ENCODE assay signal across 8 mouse cellular contexts in genomic region chr9:55208458-55208789, GRCm38 (mm10). TPM values are rescaled to one million over a fixed set of nuclear protein-coding genes. Genes with fewer than 3 reads are reported as not detected.
A peak's percentile ranks its signal among the peaks of the same experiment; 100 is the strongest.
DNase-seq lines count a peak whose midpoint lies in the region; ATAC-seq and TF ChIP-seq lines count a peak whose summit lies in the region.

No protein-coding gene starts in this region.

- in situ Hi-C loops in CH12.LX (cut with MboI; ENCODE audit: low pct_ligation_motif_present, low pct_unique_long_range_greater_than_20kb, low sequenced_read_pairs) = no loop called here

- no peak for TF ChIP-seq CTCF in CH12.LX (conservative IDR thresholded peaks at IDR 0.05 in 1 of 2, IDR thresholded peaks at IDR 0.05 in 1 of 2; ENCODE audit: low read depth in 2 of 2, low read length in 2 of 2)

- TF ChIP-seq EP300 in CH12.LX (IDR thresholded peaks at IDR 0.05; ENCODE audit: low read length) = no peak

- TF ChIP-seq RAD21 in CH12.LX (IDR thresholded peaks at IDR 0.05; ENCODE audit: low read depth, low read length) = no peak

- H3K4me2 ChIP-seq in CH12.LX (ENCODE audit: insufficient read depth, low read depth, poor library complexity, severe bottlenecking) = peak overlapping the region; percentile 73
- peak overlapping the region; percentile 86 for H3K4me2 ChIP-seq in forebrain, embryonic 13.5 days
- peak overlapping the region; percentile 70 for H3K4me2 ChIP-seq in liver, embryonic 16.5 days (ENCODE audit: low read depth, low read length)

- DNase-seq in heart, embryonic 10.5 days (ENCODE audit: low spot score) = no peak
- no peak for DNase-seq in heart, postnatal 14 days
- no peak for DNase-seq in CH12.LX (ENCODE audit: extremely low read depth)
- DNase-seq in embryo, embryonic 11 days = no peak
- no peak for DNase-seq in gastrocnemius, postnatal 14 days
- no peak for DNase-seq in adrenal gland, postnatal 25 days

- 3% methylated on average over 2 of the region's 2 CpGs for WGBS in heart, embryonic 10.5 days
- 0% methylated on average over 2 of the region's 2 CpGs for WGBS in forebrain, embryonic 13.5 days
- 3% methylated on average over 2 of the region's 2 CpGs for WGBS in liver, embryonic 16.5 days (ENCODE audit: insufficient replicate concordance)

- H3K27me3 ChIP-seq in heart, embryonic 10.5 days (ENCODE audit: insufficient read depth, poor library complexity, severe bottlenecking) = no peaks in the 10 kb centered on the region
- no peaks in the 10 kb centered on the region for H3K27me3 ChIP-seq in CH12.LX (replicated peaks)
- H3K27me3 ChIP-seq in forebrain, embryonic 13.5 days = no peaks in the 10 kb centered on the region
- no peaks in the 10 kb centered on the region for H3K27me3 ChIP-seq in liver, embryonic 16.5 days (ENCODE audit: control insufficient read depth, insufficient read depth, low read depth, low read length)

- H3K79me2 ChIP-seq in CH12.LX (replicated peaks; ENCODE audit: control insufficient read depth, extremely low read depth, insufficient read depth, poor library complexity, severe bottlenecking) = peaks cover 8% of the 10 kb centered on the region

- peak overlapping the region; percentile 95 for H3K27ac ChIP-seq in heart, embryonic 10.5 days
- 0 out of 2 replicates have a peak overlapping the region, but pooled peaks have one; percentile 8 for H3K27ac ChIP-seq in CH12.LX (ENCODE audit: insufficient read depth, low read depth)
- peak overlapping the region; percentile 85 for H3K27ac ChIP-seq in forebrain, embryonic 13.5 days
- peak overlapping the region; percentile 84; the same call in 1 of the 2 replicates for H3K27ac ChIP-seq in liver, embryonic 16.5 days (ENCODE audit: low read length)

- H3K9me3 ChIP-seq in heart, embryonic 10.5 days = no peaks in the 10 kb centered on the region
- H3K9me3 ChIP-seq in CH12.LX (replicated peaks; ENCODE audit: low read length) = no peaks in the 10 kb centered on the region
- H3K9me3 ChIP-seq in forebrain, embryonic 13.5 days (replicated peaks) = no peaks in the 10 kb centered on the region
- no peaks in the 10 kb centered on the region for H3K9me3 ChIP-seq in liver, embryonic 16.5 days (replicated peaks; ENCODE audit: control insufficient read depth, low read length)

- H3K36me3 ChIP-seq in heart, embryonic 10.5 days = peaks cover 20% of the 10 kb centered on the region
- peaks cover 8 to 41% of the 10 kb centered on the region in 2 experiments for H3K36me3 ChIP-seq in CH12.LX (replicated peaks in 1 of 2; ENCODE audit: control insufficient read depth in 1 of 2, insufficient read depth in 1 of 2, low read length in 1 of 2)
- peaks cover 12% of the 10 kb centered on the region for H3K36me3 ChIP-seq in forebrain, embryonic 13.5 days (ENCODE audit: poor library complexity, severe bottlenecking)
- no peaks in the 10 kb centered on the region for H3K36me3 ChIP-seq in liver, embryonic 16.5 days (ENCODE audit: control insufficient read depth, insufficient read depth)

- H3K4me3 ChIP-seq in heart, embryonic 10.5 days = peak overlapping the region; percentile 84
- H3K4me3 ChIP-seq in CH12.LX (replicated peaks in 1 of 3; ENCODE audit: low read depth in 2 of 3, low read length in 2 of 3, poor library complexity in 1 of 3) = peak overlapping the region; percentile 86 to 93 (median 91)
- peak overlapping the region; percentile 82 for H3K4me3 ChIP-seq in forebrain, embryonic 13.5 days
- peak overlapping the region; percentile 86 for H3K4me3 ChIP-seq in liver, embryonic 16.5 days (ENCODE audit: low read depth, low read length)

- ATAC-seq in forebrain, embryonic 13.5 days = peak; percentile 48
- no peak for ATAC-seq in liver, embryonic 16.5 days (ENCODE audit: low read depth)

- intact Hi-C loops in heart, postnatal 14 days (cut with DNase I) = loop anchor here (5.0 kb wide), 1 partner anchor 56 kb away; no protein-coding TSS in a partner anchor
- intact Hi-C loops in gastrocnemius, postnatal 14 days (cut with DNase I; ENCODE audit: low total_unique reads) = no loop called here

- dilution Hi-C loops in CH12.LX (cut with MboI; ENCODE audit: extremely low pct_ligation_motif_present, extremely low pct_unique_long_range_greater_than_20kb, low sequenced_read_pairs) = no loop called here

- H3K4me1 ChIP-seq in heart, embryonic 10.5 days = peaks cover 35% of the 10 kb centered on the region
- peaks cover 3 to 28% of the 10 kb centered on the region in 2 experiments; a peak in 3 of 4 replicates for H3K4me1 ChIP-seq in CH12.LX (ENCODE audit: control insufficient read depth in 1 of 2, insufficient read depth in 2 of 2)
- peaks cover 28% of the 10 kb centered on the region for H3K4me1 ChIP-seq in forebrain, embryonic 13.5 days
- H3K4me1 ChIP-seq in liver, embryonic 16.5 days (ENCODE audit: control insufficient read depth, low read depth, low read length) = peaks cover 14% of the 10 kb centered on the region

- peak overlapping the region; percentile 55 for H3K9ac ChIP-seq in CH12.LX (ENCODE audit: insufficient read depth, low read depth)
- H3K9ac ChIP-seq in forebrain, embryonic 13.5 days = peak overlapping the region; percentile 91
- H3K9ac ChIP-seq in liver, embryonic 16.5 days (ENCODE audit: low read depth, low read length) = peak overlapping the region; percentile 76

- TF ChIP-seq POLR2A in CH12.LX (IDR thresholded peaks at IDR 0.05; ENCODE audit: low read depth, low read length) = no peak

TF ChIP-seq in CH12.LX, 34 proteins besides CTCF, POLR2A, EP300 and RAD21:
- TF ChIP-seq JUND (conservative IDR thresholded peaks at IDR 0.05; ENCODE audit: low read depth, low read length) (no peak), MYC (IDR thresholded peaks at IDR 0.05; ENCODE audit: low read depth, low read length) (peak; percentile 61; the same call in 1 of the 2 replicates)

RNA-seq across cellular contexts. Expression of gene Fbxo22, which starts 0.3 kb away (rescaled TPM):
- polyA plus RNA-seq in heart, embryonic 10.5 days (2016; fragmentation: Nextera tagmentation; extraction: Ambion mirVana) = 69.3 and 70.6 TPM in 2 replicates
- total RNA-seq in heart, postnatal 14 days (2021) = 10 to 100 TPM; 30.8 to 32.9 TPM
- total RNA-seq in CH12.LX (2012; rRNA removed) (21.4 and 29.5 TPM in 2 replicates), CH12.LX (2014; rRNA removed) (38.5 and 44.9 TPM in 2 replicates)
- polyA plus RNA-seq in CH12.LX (2012; ENCODE audit: insufficient read length, low read depth) = 41.8 and 42.1 TPM in 2 replicates
- polyA plus RNA-seq in forebrain, embryonic 13.5 days (2015; fragmentation: Nextera tagmentation; extraction: Ambion mirVana) = 86.9 and 90.2 TPM in 2 replicates
- 18.7 and 20.5 TPM in 2 replicates for polyA plus RNA-seq in liver, embryonic 16.5 days (2015; fragmentation: Nextera tagmentation; extraction: Ambion mirVana)
- total RNA-seq in gastrocnemius, postnatal 14 days (2021) = 10 to 100 TPM; 18.5 to 21.1 TPM
- 39.4 and 40.0 TPM in 2 replicates for total RNA-seq in adrenal gland, postnatal 25 days (2021)

RNA-seq across cellular contexts. Expression of gene Ube2q2, which starts 59.8 kb away (rescaled TPM):
- 31.3 and 32.3 TPM in 2 replicates for polyA plus RNA-seq in heart, embryonic 10.5 days (2016; fragmentation: Nextera tagmentation; extraction: Ambion mirVana)
- 10 to 100 TPM; 25.1 to 26.3 TPM for total RNA-seq in heart, postnatal 14 days (2021)
- total RNA-seq in CH12.LX (2012; rRNA removed) = 13.1 and 16.0 TPM in 2 replicates
- total RNA-seq in CH12.LX (2014; rRNA removed) = 24.1 and 25.7 TPM in 2 replicates
- polyA plus RNA-seq in CH12.LX (2012; ENCODE audit: insufficient read length, low read depth) = 22.7 and 24.4 TPM in 2 replicates
- 25.7 and 32.0 TPM in 2 replicates for polyA plus RNA-seq in forebrain, embryonic 13.5 days (2015; fragmentation: Nextera tagmentation; extraction: Ambion mirVana)
- polyA plus RNA-seq in liver, embryonic 16.5 days (2015; fragmentation: Nextera tagmentation; extraction: Ambion mirVana) = 5.0 and 6.0 TPM in 2 replicates
- 10 to 100 TPM; 21.5 to 24.1 TPM for total RNA-seq in gastrocnemius, postnatal 14 days (2021)
- 54.8 and 57.1 TPM in 2 replicates for total RNA-seq in adrenal gland, postnatal 25 days (2021)

Comparison
In these comparisons a context has a peak if more than half of its experiments do, and no peak if none do; other contexts are left out.
1. H3K27ac ChIP-seq: peak in every context shown above with its lines; median percentile 95 in heart, embryonic 10.5 days; 85 in forebrain, embryonic 13.5 days; 84 in liver, embryonic 16.5 days; 8 in CH12.LX.